Mouse (Mus musculus): ENCODE results near the gene Fam117a.
A peak's percentile ranks its signal among the peaks of the same experiment; 100 is the strongest.
"Not testable (repeated sequence)": the region's sequence is repeated elsewhere in the genome, so short reads cannot be mapped to it uniquely, and the experiment has no call there.

The Fam117a gene

DNA sequence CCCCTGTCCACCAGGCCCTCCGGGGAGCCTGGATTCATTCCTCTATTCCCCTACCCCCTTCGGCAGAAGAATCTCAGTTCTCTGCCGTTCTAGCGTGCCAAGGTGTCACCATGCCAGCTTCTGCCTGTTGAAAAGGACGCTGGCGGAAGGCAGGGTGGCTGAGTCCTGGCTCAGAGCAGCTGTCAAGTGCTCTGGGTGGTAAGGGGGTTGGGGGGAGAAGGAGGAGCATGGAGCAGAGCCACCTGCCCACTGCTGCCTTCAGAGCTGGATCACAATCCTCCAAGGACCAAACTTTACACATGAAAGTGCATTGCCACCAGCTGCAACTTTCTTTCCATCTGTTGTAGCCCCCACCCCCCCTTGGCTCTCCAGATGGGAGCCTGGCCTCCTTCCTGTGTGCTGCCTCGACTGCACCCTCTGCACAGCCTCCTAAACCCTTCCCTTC is 55.4 kb downstream of the Fam117a start:
- DNase-seq (ENCODE audit: low spot score in 2 of 2): no peak

DNA sequence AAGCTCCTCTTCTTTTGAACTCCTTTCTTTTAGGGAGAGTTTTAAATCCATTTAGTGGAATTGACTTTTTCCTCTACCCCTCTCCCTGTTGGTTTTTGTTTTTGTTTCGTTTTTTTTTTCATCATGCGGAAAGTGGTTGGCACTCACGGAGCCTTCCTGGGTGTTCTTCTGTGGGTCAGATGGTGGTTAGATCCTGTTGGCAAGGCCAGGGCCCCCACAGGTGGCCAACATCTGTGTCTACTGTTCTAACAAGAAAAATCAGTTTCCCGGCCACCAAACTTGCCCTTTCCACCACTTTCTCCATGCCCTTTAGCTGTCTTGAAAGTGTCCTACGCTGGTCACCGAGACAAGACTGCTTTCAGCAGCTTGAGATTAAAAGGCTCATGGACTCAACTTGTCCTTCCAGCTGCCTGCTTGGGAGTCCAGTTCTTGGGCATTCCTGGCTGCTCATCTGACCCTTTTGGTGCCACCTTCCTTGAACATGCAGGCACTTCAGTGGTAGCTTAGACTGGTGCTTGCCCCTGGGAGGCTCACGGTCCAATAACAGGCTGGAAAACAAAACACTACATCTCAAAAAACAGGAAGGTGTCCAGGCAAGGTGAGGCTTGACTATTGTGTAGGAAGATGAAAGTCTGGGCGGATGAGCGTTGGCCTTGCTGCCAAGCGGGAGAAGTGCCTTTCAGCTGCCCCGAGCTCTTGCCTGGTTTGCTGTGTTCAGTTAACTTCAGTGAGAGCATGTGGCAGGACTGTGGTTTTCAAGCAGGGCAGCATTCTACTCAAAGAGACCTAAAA is 56.1 kb downstream of the Fam117a start:
- no peak for DNase-seq (ENCODE audit: low spot score in 2 of 2)

- DNase-seq (ENCODE audit: low spot score in 2 of 2): no peak
Measured at GRCm38 (mm10) chr11:95393500-95393816, 56.6 kb downstream of the Fam117a start.

- no peak for DNase-seq (ENCODE audit: low spot score in 2 of 2)
Measured at GRCm38 (mm10) chr11:95394112-95394511, 57.3 kb downstream of the Fam117a start.

GRCm38 (mm10) chr11:95396548-95396947 is 59.7 kb downstream of the Fam117a start:
- DNase-seq (ENCODE audit: low spot score in 2 of 2): no peak

DNA sequence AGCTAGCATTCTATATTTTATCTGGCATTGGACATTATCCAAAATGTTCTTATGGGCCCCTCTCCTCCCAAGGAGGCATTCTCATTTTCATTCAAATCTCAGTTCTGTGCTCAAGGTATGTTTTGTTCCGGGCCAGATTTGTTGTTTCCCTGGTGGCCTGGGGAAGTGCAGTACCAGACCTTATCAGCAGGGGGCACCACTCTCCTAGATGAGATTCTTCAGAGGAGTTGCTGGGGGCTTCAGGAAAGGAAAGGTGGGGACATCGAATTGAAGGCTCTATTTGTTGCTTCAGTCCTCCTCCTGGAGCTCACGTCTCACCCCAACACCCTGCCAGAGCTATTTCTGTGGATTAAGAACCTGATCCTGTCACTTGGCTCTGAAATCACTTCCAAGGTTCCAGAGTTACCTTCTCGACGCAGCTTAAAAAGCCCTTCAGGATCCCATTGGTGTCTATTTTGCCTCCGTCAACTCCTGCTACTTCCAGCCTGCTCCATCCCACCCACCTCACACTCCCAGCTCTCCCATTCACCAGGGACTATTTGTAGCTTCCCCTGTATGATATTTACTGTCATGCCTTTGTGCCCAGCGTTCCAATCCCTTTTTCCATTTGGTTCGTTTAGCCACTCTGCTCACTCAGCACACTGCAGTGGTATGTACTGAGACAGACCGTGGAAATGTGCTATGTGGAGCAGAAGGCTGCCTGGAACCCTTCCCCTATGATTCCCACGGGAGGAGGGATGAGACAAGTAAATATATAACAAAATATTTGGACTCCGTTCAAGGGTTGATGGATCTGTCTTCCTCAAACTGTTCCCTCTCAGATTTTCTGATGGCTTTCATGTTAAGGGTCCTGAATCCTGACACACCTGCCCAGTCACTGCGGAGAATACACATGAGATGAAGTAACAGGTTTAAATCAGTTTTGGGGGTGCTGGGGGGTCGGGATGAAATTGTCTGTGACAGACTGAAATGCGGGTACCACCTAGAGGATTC is 61.3 kb downstream of the Fam117a start:
- DNase-seq (ENCODE audit: low spot score in 2 of 2): peak; percentile 60

GRCm38 (mm10) chr11:95399520-95400020 is 62.8 kb downstream of the Fam117a start:
- no peak for DNase-seq (ENCODE audit: low spot score in 2 of 2)

- DNase-seq (ENCODE audit: low spot score in 2 of 2): no peak
Measured at GRCm38 (mm10) chr11:95401568-95401967, 64.8 kb downstream of the Fam117a start.

- DNase-seq (ENCODE audit: low spot score in 2 of 2): no peak
Measured at GRCm38 (mm10) chr11:95402196-95402595, 65.4 kb downstream of the Fam117a start.

- DNase-seq (ENCODE audit: low spot score in 2 of 2): no peak
Measured at GRCm38 (mm10) chr11:95402658-95403101, 65.9 kb downstream of the Fam117a start.

DNA sequence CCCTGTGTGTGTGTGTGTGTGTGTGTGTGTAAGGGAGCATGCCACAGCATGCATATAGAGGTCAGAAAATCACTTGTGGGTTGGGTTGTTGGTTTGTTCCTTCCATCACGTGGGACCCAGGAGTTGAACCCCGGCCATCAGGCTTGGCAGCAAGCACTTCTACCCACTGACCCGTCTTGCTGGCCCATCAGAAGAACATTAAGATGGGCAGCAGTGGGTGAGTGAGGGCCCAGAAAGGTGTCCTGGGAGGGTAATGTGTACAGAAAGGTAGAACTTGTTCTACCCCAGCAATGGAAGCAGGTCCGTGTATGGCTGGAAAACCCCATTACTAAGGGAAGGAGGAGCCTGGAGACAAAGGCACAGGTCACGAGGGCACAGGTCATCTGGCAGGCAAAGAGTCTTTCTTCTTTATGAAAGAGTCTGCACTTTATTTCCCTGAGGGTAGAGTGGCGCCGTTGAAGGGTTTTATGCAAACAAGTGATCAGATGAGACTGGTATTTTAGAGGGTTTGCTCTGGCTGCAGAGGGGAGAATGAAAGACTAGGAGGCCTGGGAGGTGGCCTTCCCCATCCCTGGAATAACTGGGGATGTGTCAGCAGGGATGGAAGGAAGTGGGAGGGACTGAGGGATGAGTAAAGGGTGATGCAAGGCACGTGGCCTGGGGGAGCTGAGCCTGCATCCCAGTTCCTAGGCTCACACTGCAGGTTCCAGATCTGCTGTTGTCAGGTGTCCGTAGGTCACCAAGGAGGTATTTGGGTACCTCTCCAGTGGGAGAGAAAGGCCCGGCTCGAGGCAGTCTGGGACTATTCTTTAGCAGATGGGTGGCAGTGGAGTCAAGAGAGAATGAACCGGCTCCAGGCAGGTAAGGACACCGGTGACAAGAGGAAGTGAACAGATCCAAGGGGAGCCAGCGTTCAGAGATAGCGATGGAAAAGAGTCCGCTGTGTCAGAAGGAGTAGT is 66.8 kb downstream of the Fam117a start:
- DNase-seq (ENCODE audit: low spot score in 2 of 2): no peak

DNA sequence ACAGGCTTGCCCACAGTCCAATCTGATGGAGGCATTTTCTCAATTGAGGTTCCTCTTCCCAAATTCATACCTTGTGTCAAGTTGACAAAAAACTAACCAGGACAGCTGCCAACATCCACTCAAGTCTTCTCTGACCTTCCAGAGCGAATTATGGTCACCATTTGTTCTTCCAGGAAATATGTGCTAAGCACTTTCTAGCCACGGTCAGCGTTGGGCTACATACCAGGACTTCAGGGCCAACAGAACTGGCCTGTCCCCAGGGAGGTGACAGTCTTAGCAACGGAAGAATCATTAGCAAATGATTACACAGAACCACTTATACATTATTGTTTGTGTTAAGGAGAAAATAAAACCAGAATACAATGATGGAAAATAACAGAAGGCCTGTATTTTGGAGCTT is 69.0 kb downstream of the Fam117a start:
- DNase-seq (ENCODE audit: low spot score in 2 of 2): no peak

DNA sequence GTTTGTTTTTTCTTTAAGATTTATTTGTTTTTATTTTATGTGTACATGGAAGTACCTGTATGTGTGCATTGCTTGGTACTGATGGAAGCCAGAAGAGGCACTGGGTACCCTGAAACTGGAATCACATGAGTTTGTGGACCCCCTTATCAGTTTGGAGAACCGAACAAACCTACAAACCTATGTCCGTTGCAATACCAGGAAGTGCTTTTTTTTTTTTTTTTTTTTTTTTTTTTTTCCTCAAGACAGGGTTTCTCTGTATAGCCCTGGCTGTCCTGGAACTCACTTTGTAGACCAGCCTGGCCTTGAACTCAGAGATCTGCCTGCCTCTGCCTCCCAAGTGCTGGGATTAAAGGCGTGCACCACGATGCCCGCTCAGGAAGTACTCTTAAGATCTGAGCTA is 69.6 kb downstream of the Fam117a start:
- DNase-seq (ENCODE audit: low spot score in 2 of 2): not testable (repeated sequence)

GRCm38 (mm10) chr11:95409450-95410112 is 72.8 kb downstream of the Fam117a start:
- DNase-seq (ENCODE audit: low spot score in 2 of 2): no peak

GRCm38 (mm10) chr11:95411453-95412013 is 74.7 kb downstream of the Fam117a start:
- DNase-seq (ENCODE audit: low spot score in 2 of 2): no peak

DNA sequence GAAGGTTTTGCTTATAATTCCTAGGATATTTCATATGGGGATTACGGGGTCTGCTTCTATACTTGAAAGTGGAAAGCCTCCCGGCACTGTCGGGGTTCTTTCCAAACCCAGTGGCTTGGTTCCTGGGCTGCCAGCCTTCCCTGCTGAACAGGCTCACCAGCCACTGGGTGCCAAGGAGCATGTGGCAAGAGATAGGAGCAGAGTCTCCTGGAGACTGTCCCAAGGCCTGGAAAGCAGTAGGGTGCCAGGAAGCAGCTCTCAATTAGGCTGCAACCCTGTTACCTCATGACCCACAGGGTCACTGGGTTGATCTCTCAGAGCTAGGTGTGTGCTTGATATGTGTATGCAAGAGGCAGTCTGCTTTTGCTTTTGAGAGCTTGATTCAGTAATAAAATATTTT is 75.8 kb downstream of the Fam117a start:
- peak in 1 of 2 experiments; percentile 56 for DNase-seq (ENCODE audit: low spot score in 2 of 2)

DNA sequence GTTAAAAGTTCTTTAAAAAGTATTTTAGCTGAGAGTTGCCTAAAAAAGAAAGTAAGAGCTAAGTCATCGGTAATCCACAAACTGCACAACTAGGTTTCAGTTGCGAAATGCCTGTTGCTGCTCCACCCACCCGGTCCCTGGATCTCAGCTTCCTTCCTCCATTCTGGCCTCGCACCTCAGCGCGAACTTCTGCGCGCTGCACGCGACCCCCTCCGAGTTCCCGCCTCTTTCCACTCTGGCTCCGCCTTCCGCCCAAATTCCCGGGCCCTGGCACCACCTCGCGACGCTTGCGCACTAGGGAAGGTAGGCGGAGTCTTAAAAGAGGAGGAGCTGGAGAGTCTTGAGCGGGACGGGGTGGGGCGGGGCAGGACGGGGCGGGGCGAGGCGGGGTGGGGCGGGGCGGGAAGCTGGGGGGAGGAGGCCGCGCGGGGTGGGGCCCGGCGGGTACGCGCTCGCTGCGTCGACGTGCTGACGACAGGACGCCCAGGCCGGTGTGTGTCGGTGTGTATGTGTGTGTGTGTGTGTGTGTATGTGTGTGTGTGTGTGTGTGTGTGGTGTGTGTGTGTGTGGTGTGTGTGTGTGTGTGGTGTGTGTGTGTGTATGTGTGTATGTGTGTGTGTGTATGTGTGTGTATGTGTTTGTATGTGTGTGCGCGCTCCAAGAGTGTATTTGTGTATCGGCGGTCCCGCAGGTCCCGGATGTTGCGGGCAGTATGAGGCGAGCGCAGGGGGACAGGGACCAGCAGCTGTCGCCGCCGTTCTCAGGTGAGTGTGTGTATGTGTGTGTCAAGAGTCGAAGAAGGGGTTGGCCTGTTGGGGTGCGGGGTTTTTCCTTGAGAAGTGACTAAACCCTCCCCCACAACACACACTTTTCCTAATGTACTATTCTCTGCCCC is 77.1 kb downstream of the Fam117a start, which contains the start of gene Spop:
TSS of gene Spop (plus strand) at position 440 of the 895 bp plus-strand sequence.
- DNase-seq (ENCODE audit: low spot score in 2 of 2): peak; percentile 90 to 95

GRCm38 (mm10) chr11:95414536-95415161 is 77.8 kb downstream of the Fam117a start:
- DNase-seq (ENCODE audit: low spot score in 2 of 2): peak; percentile 88 to 92

- no peak for DNase-seq (ENCODE audit: low spot score in 2 of 2)
Measured at GRCm38 (mm10) chr11:95415931-95416330, 79.1 kb downstream of the Fam117a start.
